Mouse (Mus musculus): ENCODE results near the gene Alox12b. TPM values are rescaled to one million over a fixed set of nuclear protein-coding genes. Genes with fewer than 3 reads are reported as not detected.

Alox12b gene
- not detected for polyA plus RNA-seq (2014; fragmentation: Illumina TruSeq; extraction: RNeasy Lipid Tissue Mini Kit (QIAGEN cat#74804); ENCODE audit: low read depth, low replicate concordance)

DNA sequence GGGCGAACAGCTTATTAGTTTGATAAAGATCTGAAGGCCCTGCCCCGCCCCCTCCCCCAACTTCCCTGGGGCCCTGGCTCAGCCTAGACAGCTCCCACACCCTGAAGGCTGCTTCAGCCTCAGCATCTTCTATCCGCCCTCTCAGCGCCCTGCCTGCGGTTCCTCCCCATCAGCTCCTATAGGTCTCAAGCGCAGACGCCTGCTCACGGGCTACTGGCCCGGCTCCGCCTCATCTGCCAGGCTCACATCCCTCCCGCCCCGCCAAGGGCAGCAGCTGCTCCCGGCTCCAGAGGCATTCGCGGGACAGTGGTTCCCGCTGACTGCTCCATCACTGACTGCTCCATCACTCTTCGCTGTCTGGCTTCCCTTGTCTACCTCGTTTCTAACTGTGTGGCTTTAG lies at the start of gene Alox12b:
Alox12b (plus strand) TSS at position 190 of the 400 bp plus-strand sequence.

DNA sequence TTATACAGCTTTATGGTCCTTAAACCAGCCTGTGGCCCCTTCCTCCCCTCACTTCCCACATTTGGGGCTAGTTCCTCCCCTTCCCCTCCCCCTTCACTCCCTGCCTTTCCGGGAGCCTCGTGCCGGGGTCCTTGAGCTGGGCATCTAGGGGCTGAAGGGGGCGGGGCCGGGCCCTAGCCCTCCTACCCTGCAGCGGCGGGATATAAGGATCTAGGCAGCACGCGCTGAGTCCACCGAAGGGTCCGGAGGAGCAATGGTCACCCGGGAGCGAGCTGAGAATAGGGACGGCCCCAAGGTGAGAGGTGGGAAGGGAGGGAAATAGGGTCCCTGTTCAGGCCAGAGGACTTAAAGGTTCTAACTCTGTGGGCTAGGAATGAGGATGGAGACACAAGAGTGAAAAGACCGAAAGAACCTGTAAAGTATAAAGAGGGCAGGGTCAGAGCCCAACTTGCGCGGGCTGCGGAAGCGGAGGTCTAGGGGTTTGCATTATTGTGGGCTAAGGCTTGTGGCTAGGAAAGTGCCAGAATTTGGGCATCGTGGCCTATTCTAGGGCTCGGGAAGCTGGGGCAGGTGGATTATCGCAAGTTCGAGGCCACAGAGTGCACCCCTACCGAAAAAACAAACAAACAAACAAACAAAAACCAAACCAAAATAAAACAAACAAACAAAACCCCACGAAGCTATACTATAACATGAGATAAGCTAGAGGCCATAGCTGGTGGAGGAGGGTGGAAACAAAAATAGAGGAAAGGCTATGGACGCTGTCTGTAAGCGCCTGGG lies 36.4 kb upstream of the Alox12b start, which contains the start of gene Hes7:
Hes7 (plus strand) TSS at position 184 of the 780 bp plus-strand sequence.

GRCm38 (mm10) chr11:69122336-69122951 lies 34.3 kb upstream of the Alox12b start, which contains the start of gene 9130213A22Rik:
TSS of gene 9130213A22Rik (minus strand) at chr11:69122589.

GRCm38 (mm10) chr11:69125852-69125918 lies 31.1 kb upstream of the Alox12b start, which contains the start of gene Aloxe3:
TSS of gene Aloxe3 (plus strand) at chr11:69125896.

GRCm38 (mm10) chr11:69197743-69198142 lies 41.0 kb downstream of the Alox12b start, which contains the start of gene Alox8:
TSS of gene Alox8 (minus strand) at chr11:69197843.

Other genes starting within 250 kb of the Alox12b start
- gene Odf4, start 229.9 kb upstream of the Alox12b start, polyA plus RNA-seq (2014; fragmentation: Illumina TruSeq; extraction: RNeasy Lipid Tissue Mini Kit (QIAGEN cat#74804); ENCODE audit: low read depth, low replicate concordance): not detected
- gene Arhgef15, start 199.5 kb upstream of the Alox12b start, polyA plus RNA-seq (2014; fragmentation: Illumina TruSeq; extraction: RNeasy Lipid Tissue Mini Kit (QIAGEN cat#74804); ENCODE audit: low read depth, low replicate concordance): 6.4 TPM
- 28.6 TPM for gene Slc25a35, start 188.9 kb upstream of the Alox12b start, polyA plus RNA-seq (2014; fragmentation: Illumina TruSeq; extraction: RNeasy Lipid Tissue Mini Kit (QIAGEN cat#74804); ENCODE audit: low read depth, low replicate concordance)
- 6.2 TPM for gene Rangrf, start 181.8 kb upstream of the Alox12b start, polyA plus RNA-seq (2014; fragmentation: Illumina TruSeq; extraction: RNeasy Lipid Tissue Mini Kit (QIAGEN cat#74804); ENCODE audit: low read depth, low replicate concordance)
- 8.0 TPM for gene Pfas, start 148.5 kb upstream of the Alox12b start, polyA plus RNA-seq (2014; fragmentation: Illumina TruSeq; extraction: RNeasy Lipid Tissue Mini Kit (QIAGEN cat#74804); ENCODE audit: low read depth, low replicate concordance)
- 7.3 TPM for gene Ctc1, start 141.1 kb upstream of the Alox12b start, polyA plus RNA-seq (2014; fragmentation: Illumina TruSeq; extraction: RNeasy Lipid Tissue Mini Kit (QIAGEN cat#74804); ENCODE audit: low read depth, low replicate concordance)
- gene Aurkb, start 111.3 kb upstream of the Alox12b start, polyA plus RNA-seq (2014; fragmentation: Illumina TruSeq; extraction: RNeasy Lipid Tissue Mini Kit (QIAGEN cat#74804); ENCODE audit: low read depth, low replicate concordance): 1.4 TPM
- gene Borcs6, start 97.3 kb upstream of the Alox12b start, polyA plus RNA-seq (2014; fragmentation: Illumina TruSeq; extraction: RNeasy Lipid Tissue Mini Kit (QIAGEN cat#74804); ENCODE audit: low read depth, low replicate concordance): 5.8 TPM
- gene Tmem107, start 86.2 kb upstream of the Alox12b start, polyA plus RNA-seq (2014; fragmentation: Illumina TruSeq; extraction: RNeasy Lipid Tissue Mini Kit (QIAGEN cat#74804); ENCODE audit: low read depth, low replicate concordance): 4.5 TPM
- 120 TPM for gene Vamp2, start 68.5 kb upstream of the Alox12b start, polyA plus RNA-seq (2014; fragmentation: Illumina TruSeq; extraction: RNeasy Lipid Tissue Mini Kit (QIAGEN cat#74804); ENCODE audit: low read depth, low replicate concordance)
- 0.58 TPM for gene Per1, start 61.8 kb upstream of the Alox12b start, polyA plus RNA-seq (2014; fragmentation: Illumina TruSeq; extraction: RNeasy Lipid Tissue Mini Kit (QIAGEN cat#74804); ENCODE audit: low read depth, low replicate concordance)
- gene Hes7, start 36.6 kb upstream of the Alox12b start, polyA plus RNA-seq (2014; fragmentation: Illumina TruSeq; extraction: RNeasy Lipid Tissue Mini Kit (QIAGEN cat#74804); ENCODE audit: low read depth, low replicate concordance): not detected
- not detected for gene 9130213A22Rik, start 34.4 kb upstream of the Alox12b start, polyA plus RNA-seq (2014; fragmentation: Illumina TruSeq; extraction: RNeasy Lipid Tissue Mini Kit (QIAGEN cat#74804); ENCODE audit: low read depth, low replicate concordance)
- 0.17 TPM for gene Aloxe3, start 31.1 kb upstream of the Alox12b start, polyA plus RNA-seq (2014; fragmentation: Illumina TruSeq; extraction: RNeasy Lipid Tissue Mini Kit (QIAGEN cat#74804); ENCODE audit: low read depth, low replicate concordance)
- not detected for gene Alox8, start 40.9 kb downstream of the Alox12b start, polyA plus RNA-seq (2014; fragmentation: Illumina TruSeq; extraction: RNeasy Lipid Tissue Mini Kit (QIAGEN cat#74804); ENCODE audit: low read depth, low replicate concordance)
- not detected for gene Gucy2e, start 80.0 kb downstream of the Alox12b start, polyA plus RNA-seq (2014; fragmentation: Illumina TruSeq; extraction: RNeasy Lipid Tissue Mini Kit (QIAGEN cat#74804); ENCODE audit: low read depth, low replicate concordance)
- gene Cntrob, start 166.8 kb downstream of the Alox12b start, polyA plus RNA-seq (2014; fragmentation: Illumina TruSeq; extraction: RNeasy Lipid Tissue Mini Kit (QIAGEN cat#74804); ENCODE audit: low read depth, low replicate concordance): 1.8 TPM
- 58.0 TPM for gene Trappc1, start 167.0 kb downstream of the Alox12b start, polyA plus RNA-seq (2014; fragmentation: Illumina TruSeq; extraction: RNeasy Lipid Tissue Mini Kit (QIAGEN cat#74804); ENCODE audit: low read depth, low replicate concordance)
- 14.0 TPM for gene Kcnab3, start 169.3 kb downstream of the Alox12b start, polyA plus RNA-seq (2014; fragmentation: Illumina TruSeq; extraction: RNeasy Lipid Tissue Mini Kit (QIAGEN cat#74804); ENCODE audit: low read depth, low replicate concordance)
- 15.8 TPM for gene Rnf227, start 183.5 kb downstream of the Alox12b start, polyA plus RNA-seq (2014; fragmentation: Illumina TruSeq; extraction: RNeasy Lipid Tissue Mini Kit (QIAGEN cat#74804); ENCODE audit: low read depth, low replicate concordance)
- 10.1 TPM for gene Chd3, start 212.4 kb downstream of the Alox12b start, polyA plus RNA-seq (2014; fragmentation: Illumina TruSeq; extraction: RNeasy Lipid Tissue Mini Kit (QIAGEN cat#74804); ENCODE audit: low read depth, low replicate concordance)
- gene Naa38, start 238.5 kb downstream of the Alox12b start, polyA plus RNA-seq (2014; fragmentation: Illumina TruSeq; extraction: RNeasy Lipid Tissue Mini Kit (QIAGEN cat#74804); ENCODE audit: low read depth, low replicate concordance): 7.9 TPM
- gene Cyb5d1, start 238.6 kb downstream of the Alox12b start, polyA plus RNA-seq (2014; fragmentation: Illumina TruSeq; extraction: RNeasy Lipid Tissue Mini Kit (QIAGEN cat#74804); ENCODE audit: low read depth, low replicate concordance): 62.7 TPM
- gene Tmem88, start 241.2 kb downstream of the Alox12b start, polyA plus RNA-seq (2014; fragmentation: Illumina TruSeq; extraction: RNeasy Lipid Tissue Mini Kit (QIAGEN cat#74804); ENCODE audit: low read depth, low replicate concordance): 1.5 TPM